Mouse (Mus musculus): ENCODE data around the gene Sucla2. TPM values are rescaled to one million over a fixed set of nuclear protein-coding genes. Genes with fewer than 3 reads are reported as not detected.

Sucla2 gene
- polyA plus RNA-seq, 1 experiment = 1.1 TPM

- Histone ChIP-seq H3K4me3 (replicated peaks) (no peak overlapping the region), H3K4me1 (ENCODE audit: control insufficient read depth) (no peaks in the 10 kb centered on the region; the same call in 1 of the 2 replicates), H3K36me3 (ENCODE audit: control insufficient read depth) (no peaks in the 10 kb centered on the region), H3K9me3 (ENCODE audit: control insufficient read depth, low read length) (no peaks in the 10 kb centered on the region), H3K27me3 (ENCODE audit: control insufficient read depth) (no peaks in the 10 kb centered on the region)
- TF ChIP-seq TAL1 (IDR thresholded peaks at IDR 0.05; ENCODE audit: low read length) (no peak), GATA1 (IDR thresholded peaks at IDR 0.05; ENCODE audit: low read length) (no peak)
These were observed 31.8 kb upstream of the Sucla2 start for GRCm38 (mm10) chr14:73493356-73493755.

GRCm38 (mm10) chr14:73494122-73494521 lies 31.0 kb upstream of the Sucla2 start:
- Histone ChIP-seq H3K4me1 (ENCODE audit: control insufficient read depth) (no peaks in the 10 kb centered on the region; the same call in 1 of the 2 replicates), H3K36me3 (ENCODE audit: control insufficient read depth) (no peaks in the 10 kb centered on the region), H3K9me3 (ENCODE audit: control insufficient read depth, low read length) (no peaks in the 10 kb centered on the region), H3K4me3 (replicated peaks) (no peak overlapping the region), H3K27me3 (ENCODE audit: control insufficient read depth) (no peaks in the 10 kb centered on the region)
- TF ChIP-seq GATA1 (IDR thresholded peaks at IDR 0.05; ENCODE audit: low read length) = no peak
- no peak for TF ChIP-seq TAL1 (IDR thresholded peaks at IDR 0.05; ENCODE audit: low read length)

- Histone ChIP-seq H3K4me3 (replicated peaks) (no peak overlapping the region), H3K27me3 (ENCODE audit: control insufficient read depth) (no peaks in the 10 kb centered on the region), H3K4me1 (ENCODE audit: control insufficient read depth) (no peaks in the 10 kb centered on the region; the same call in 1 of the 2 replicates), H3K36me3 (ENCODE audit: control insufficient read depth) (no peaks in the 10 kb centered on the region), H3K9me3 (ENCODE audit: control insufficient read depth, low read length) (no peaks in the 10 kb centered on the region)
- TF ChIP-seq GATA1 (IDR thresholded peaks at IDR 0.05; ENCODE audit: low read length) = no peak
These were observed 29.4 kb upstream of the Sucla2 start for GRCm38 (mm10) chr14:73495753-73496152.

- Histone ChIP-seq H3K27me3 (ENCODE audit: control insufficient read depth) (no peaks in the 10 kb centered on the region), H3K4me1 (ENCODE audit: control insufficient read depth) (peaks cover 4% of the 10 kb centered on the region), H3K9me3 (ENCODE audit: control insufficient read depth, low read length) (no peaks in the 10 kb centered on the region), H3K4me3 (replicated peaks) (no peak overlapping the region), H3K36me3 (ENCODE audit: control insufficient read depth) (no peaks in the 10 kb centered on the region)
- TF ChIP-seq GATA1 (IDR thresholded peaks at IDR 0.05; ENCODE audit: low read length) = no peak
- no peak for TF ChIP-seq TAL1 (IDR thresholded peaks at IDR 0.05; ENCODE audit: low read length)
These were observed 23.8 kb upstream of the Sucla2 start for GRCm38 (mm10) chr14:73501283-73501682.

- no peaks in the 10 kb centered on the region for H3K27me3 ChIP-seq (ENCODE audit: control insufficient read depth)
- H3K36me3 ChIP-seq (ENCODE audit: control insufficient read depth) = no peaks in the 10 kb centered on the region
- no peaks in the 10 kb centered on the region for H3K9me3 ChIP-seq (ENCODE audit: control insufficient read depth, low read length)
- H3K4me3 ChIP-seq (replicated peaks) = no peak overlapping the region
- H3K4me1 ChIP-seq (ENCODE audit: control insufficient read depth) = peaks cover 4% of the 10 kb centered on the region
- TF ChIP-seq GATA1 (IDR thresholded peaks at IDR 0.05; ENCODE audit: low read length) (no peak), TAL1 (IDR thresholded peaks at IDR 0.05; ENCODE audit: low read length) (no peak)
These were observed 23.4 kb upstream of the Sucla2 start for GRCm38 (mm10) chr14:73501721-73502120.

GRCm38 (mm10) chr14:73502591-73503184 lies 22.4 kb upstream of the Sucla2 start:
- H3K36me3 ChIP-seq (ENCODE audit: control insufficient read depth) = no peaks in the 10 kb centered on the region
- TF ChIP-seq TAL1 (IDR thresholded peaks at IDR 0.05; ENCODE audit: low read length) (no peak), GATA1 (IDR thresholded peaks at IDR 0.05; ENCODE audit: low read length) (no peak)
- H3K27me3 ChIP-seq (ENCODE audit: control insufficient read depth) = no peaks in the 10 kb centered on the region
- H3K4me3 ChIP-seq (replicated peaks) = no peak overlapping the region
- H3K4me1 ChIP-seq (ENCODE audit: control insufficient read depth) = peaks cover 6% of the 10 kb centered on the region
- no peaks in the 10 kb centered on the region for H3K9me3 ChIP-seq (ENCODE audit: control insufficient read depth, low read length)

GRCm38 (mm10) chr14:73503237-73503933 lies 21.7 kb upstream of the Sucla2 start:
- H3K36me3 ChIP-seq (ENCODE audit: control insufficient read depth) = no peaks in the 10 kb centered on the region
- peaks cover 11% of the 10 kb centered on the region for H3K4me1 ChIP-seq (ENCODE audit: control insufficient read depth)
- H3K4me3 ChIP-seq (replicated peaks) = no peak overlapping the region
- TF ChIP-seq TAL1 (IDR thresholded peaks at IDR 0.05; ENCODE audit: low read length) (no peak), GATA1 (IDR thresholded peaks at IDR 0.05; ENCODE audit: low read length) (no peak)
- H3K27me3 ChIP-seq (ENCODE audit: control insufficient read depth) = no peaks in the 10 kb centered on the region
- no peaks in the 10 kb centered on the region for H3K9me3 ChIP-seq (ENCODE audit: control insufficient read depth, low read length)

GRCm38 (mm10) chr14:73506283-73506682 lies 18.8 kb upstream of the Sucla2 start:
- Histone ChIP-seq H3K27me3 (ENCODE audit: control insufficient read depth) (no peaks in the 10 kb centered on the region), H3K4me1 (ENCODE audit: control insufficient read depth) (peaks cover 28% of the 10 kb centered on the region), H3K9me3 (ENCODE audit: control insufficient read depth, low read length) (no peaks in the 10 kb centered on the region), H3K4me3 (replicated peaks) (no peak overlapping the region), H3K36me3 (ENCODE audit: control insufficient read depth) (no peaks in the 10 kb centered on the region)
- TF ChIP-seq TAL1 (IDR thresholded peaks at IDR 0.05; ENCODE audit: low read length) (no peak), GATA1 (IDR thresholded peaks at IDR 0.05; ENCODE audit: low read length) (no peak)

- TF ChIP-seq GATA1 (IDR thresholded peaks at IDR 0.05; ENCODE audit: low read length) = no peak
- Histone ChIP-seq H3K4me3 (replicated peaks) (no peak overlapping the region), H3K27me3 (ENCODE audit: control insufficient read depth) (no peaks in the 10 kb centered on the region), H3K36me3 (ENCODE audit: control insufficient read depth) (peaks cover 8% of the 10 kb centered on the region), H3K4me1 (ENCODE audit: control insufficient read depth) (peaks cover 36% of the 10 kb centered on the region), H3K9me3 (ENCODE audit: control insufficient read depth, low read length) (no peaks in the 10 kb centered on the region)
These were observed 17.9 kb upstream of the Sucla2 start for GRCm38 (mm10) chr14:73507200-73507599.
